Mouse (Mus musculus) left cerebral cortex, adult 2 months (tissue): ENCODE measurements around the gene Ahsa1. TPM values are rescaled to one million over a fixed set of nuclear protein-coding genes. Genes with fewer than 3 reads are reported as not detected.
"Not testable (repeated sequence)": the region's sequence is repeated elsewhere in the genome, so short reads cannot be mapped to it uniquely, and the experiment has no call there.

ENCODE experiments used
- DNase-seq, 2 experiments: peaks; one replicate each; pipeline ENCODE4 v3.0.0; 2021 to 2022; ENCODE audit warnings: low spot score in 2 of 2, mixed read lengths in 1 of 2; ENCODE audit errors: extremely low spot score in 1 of 2
- H3K27ac ChIP-seq: fragments of 200-600 bp; 2 replicates; pipeline ENCODE4 v1.8.1; 2022
- H3K4me3 ChIP-seq: fragments of 200-600 bp; 2 replicates; pipeline ENCODE4 v1.8.1; 2022
- CTCF ChIP-seq: fragments of 200-600 bp; IDR thresholded peaks from 2 replicates; pipeline ENCODE4 v1.8.1; 2022; ENCODE audit warnings: antibody characterized with exemption, mild to moderate bottlenecking, moderate library complexity
- intact Hi-C: fragments of 180-260 bp; cut with DNase I; formaldehyde crosslinking; loops from one replicate; pipeline ENCODE4 v1.15.1; 2025
- total RNA-seq, 2 experiments: library from RNA; stranded (reverse); gene quantifications; 2 replicates each; pipeline ENCODE4 v1.2.3; 2021

Ahsa1 gene
- total RNA-seq, 2 experiments from 2014 or later = 172 to 177 TPM

DNA sequence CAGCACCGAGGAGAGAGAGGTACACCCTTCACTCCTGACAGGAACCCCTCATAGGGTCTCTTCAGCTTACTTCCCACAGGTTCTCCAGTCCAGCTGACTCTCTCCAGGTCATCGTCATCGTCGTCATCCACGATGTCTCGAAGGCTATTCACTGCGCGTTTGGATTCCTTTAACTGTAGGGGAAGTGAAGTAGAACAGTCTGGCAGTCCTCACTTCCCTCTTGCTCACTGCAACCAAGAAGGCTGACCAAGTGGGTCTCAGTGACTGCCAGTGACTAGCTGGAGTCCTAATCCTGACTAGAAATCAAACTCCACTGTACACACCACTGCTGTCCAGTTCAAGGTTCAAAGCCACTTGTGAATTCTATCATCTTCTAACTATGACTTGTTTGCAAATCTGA is 5.7 kb upstream of the Ahsa1 start:
- no peak for TF ChIP-seq CTCF
- no peak overlapping the region for H3K27ac ChIP-seq
- intact Hi-C loops = no loop called here
- DNase-seq = no peak
- H3K4me3 ChIP-seq = no peak overlapping the region

DNA sequence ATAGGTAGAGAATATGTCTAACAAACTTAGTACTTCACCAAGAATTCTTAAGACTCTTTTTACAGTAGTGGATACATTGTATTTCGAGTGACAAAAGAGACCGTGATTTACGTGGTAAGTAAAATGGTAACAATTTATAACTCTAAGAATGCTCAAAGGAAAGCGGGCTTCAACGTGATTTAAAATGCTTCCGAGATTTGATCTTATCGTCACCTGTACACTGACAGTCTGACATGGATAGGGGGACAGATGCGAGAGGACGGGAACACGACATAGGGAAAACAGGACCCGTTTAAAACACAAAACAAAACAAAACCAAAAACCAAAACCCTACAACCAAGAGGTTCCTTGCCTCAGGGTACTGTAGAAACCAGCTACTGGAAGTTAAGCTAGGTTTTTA is 835 bp upstream of the Ahsa1 start:
- H3K27ac ChIP-seq = peak overlapping the region; percentile 98
- TF ChIP-seq CTCF = no peak
- H3K4me3 ChIP-seq = peak overlapping the region; percentile 97
- DNase-seq = no peak
- intact Hi-C loops = no loop called here

DNA sequence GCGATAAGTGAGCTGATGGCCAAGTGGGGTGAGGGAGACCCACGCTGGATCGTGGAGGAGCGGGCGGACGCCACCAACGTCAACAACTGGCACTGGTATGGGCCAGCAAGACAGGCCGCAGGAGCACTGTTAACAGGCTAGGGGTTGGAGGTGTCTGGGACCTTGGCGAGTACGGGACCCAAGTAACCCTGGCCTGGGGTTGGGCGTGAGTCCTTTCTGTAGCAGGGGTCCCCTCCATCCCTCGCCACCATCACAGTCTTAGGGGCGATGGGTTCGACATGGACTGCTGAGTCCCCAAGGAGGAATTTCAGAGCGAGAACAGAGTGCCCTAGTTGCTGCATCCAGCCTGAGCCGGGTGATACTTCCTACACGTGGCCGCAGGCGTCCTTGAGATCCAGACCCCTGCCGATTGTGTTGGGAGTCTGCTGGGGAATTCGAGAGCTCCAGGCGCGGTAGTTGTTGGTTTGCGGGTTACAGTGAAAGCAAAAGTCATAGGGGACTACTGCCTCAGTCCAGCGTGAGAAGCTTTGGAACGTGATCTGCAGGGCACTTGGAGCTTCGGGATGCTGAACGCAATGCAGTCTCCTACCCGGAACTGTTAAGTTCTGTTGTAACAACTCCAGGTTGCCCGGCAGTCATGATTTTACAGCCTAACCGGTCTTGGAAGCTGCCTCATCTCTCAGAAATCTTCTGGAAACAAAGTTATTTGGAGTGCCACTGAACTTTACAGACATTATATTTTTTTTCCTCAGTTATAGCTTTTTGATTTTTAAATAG is 736 bp downstream of the Ahsa1 start:
- TF ChIP-seq CTCF = no peak
- intact Hi-C loops = loop anchor here (1.0 to 2.0 kb wide), 3 partner anchors 68 to 150 kb away; partner anchors contain the start of genes Gstz1 and Pomt2
- DNase-seq = peak in 1 of 2 experiments; percentile 30

DNA sequence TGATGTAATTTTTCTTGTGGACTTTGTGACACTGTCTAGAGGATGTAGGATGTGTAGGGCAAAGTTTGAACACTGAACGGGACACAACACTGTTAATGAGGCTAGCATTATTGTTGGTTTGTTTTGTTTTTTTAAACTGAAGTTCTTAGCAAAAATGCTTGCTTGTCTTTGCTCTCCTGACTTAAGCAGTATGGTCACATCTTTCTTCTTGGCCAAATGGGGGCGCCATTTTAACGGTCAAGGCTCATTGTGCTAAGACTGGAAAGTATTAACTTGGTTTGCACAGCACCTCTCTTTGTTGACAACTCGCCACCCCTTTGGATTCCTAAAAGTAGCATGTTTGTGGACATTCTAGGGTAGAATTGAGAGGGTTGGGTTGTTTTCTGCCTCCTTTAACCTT is 1.4 kb downstream of the Ahsa1 start:
- peak overlapping the region; percentile 97 for H3K4me3 ChIP-seq
- intact Hi-C loops = loop anchor here (1.0 to 2.0 kb wide), 3 partner anchors 68 to 149 kb away; partner anchors contain the start of genes Gstz1 and Pomt2
- no peak overlapping the region for H3K27ac ChIP-seq
- peak; percentile 49 for TF ChIP-seq CTCF
- no peak for DNase-seq

More for the DNA sequence above, 736 bp downstream of the Ahsa1 start:
- Histone ChIP-seq H3K27ac (peak overlapping the region; percentile 98), H3K4me3 (peak overlapping the region; percentile 97)

DNA sequence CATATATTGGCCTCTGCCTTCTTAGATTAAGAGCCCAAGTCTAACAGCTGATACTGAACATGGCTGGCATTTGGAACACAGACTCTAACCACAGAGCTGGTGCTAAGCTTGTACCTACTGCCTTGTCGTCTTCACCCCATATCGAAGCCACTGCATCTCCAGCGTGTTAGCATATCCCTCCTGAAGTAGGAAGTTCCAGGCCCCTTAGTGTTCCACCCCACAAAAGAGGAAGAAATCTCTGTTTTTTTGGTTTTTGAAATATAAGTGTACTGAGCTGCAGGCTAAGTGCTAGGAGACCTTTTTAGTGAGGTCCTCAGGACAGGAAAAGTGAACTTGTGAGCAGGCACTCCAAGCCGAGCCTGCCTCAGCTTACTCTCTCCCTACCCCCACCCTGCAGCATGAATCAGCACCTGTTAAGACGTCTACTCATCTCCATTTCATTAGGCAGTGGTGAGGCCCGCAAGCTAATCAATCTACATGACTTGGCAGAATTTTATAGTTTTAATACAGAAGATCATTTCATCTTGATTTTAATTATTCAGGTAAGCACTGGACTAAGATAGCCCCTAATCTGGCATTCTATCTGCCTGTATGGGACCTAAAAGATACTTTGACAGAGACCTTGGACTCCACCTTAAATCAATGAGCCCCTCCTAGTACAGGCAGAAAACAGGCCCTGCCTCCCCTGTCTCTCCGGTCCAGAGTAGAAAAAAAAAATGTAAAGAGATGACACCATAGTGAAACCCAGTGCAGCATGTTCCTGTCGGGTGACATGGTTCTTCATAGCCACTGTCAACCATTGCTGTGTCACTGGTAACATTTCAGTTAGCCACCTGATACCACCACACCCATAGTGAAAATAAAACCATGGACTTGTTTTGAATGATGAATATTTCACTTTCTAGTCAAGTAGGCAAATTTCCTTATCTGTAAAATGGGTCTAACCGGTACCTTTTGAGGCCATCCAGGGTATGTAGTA is 8.9 kb downstream of the Ahsa1 start:
- H3K27ac ChIP-seq = no peak overlapping the region
- no peak overlapping the region for H3K4me3 ChIP-seq
- intact Hi-C loops = no loop called here
- DNase-seq = no peak
- no peak for TF ChIP-seq CTCF

DNA sequence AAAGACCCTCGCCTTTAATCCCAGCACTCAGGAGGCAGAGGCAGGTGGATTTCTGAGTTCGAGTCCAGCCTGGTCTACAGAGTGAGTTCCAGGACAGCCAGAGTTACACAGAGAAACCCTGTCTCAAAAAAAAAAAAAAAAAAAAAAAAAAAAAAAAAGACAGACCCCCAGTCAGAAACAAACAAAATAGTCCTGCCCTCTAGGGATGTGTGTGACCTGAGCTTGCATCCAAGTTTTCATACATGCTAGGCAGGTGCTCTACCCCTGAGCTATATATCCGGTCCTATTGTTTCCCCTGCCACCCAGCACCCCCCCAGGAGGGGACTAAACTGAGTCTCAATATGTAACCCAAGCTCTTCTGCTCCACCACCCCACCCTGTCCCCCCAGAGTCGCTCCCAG is 11.0 kb downstream of the Ahsa1 start:
- H3K27ac ChIP-seq, DNase-seq, H3K4me3 ChIP-seq, intact Hi-C loops: not testable (repeated sequence)

DNA sequence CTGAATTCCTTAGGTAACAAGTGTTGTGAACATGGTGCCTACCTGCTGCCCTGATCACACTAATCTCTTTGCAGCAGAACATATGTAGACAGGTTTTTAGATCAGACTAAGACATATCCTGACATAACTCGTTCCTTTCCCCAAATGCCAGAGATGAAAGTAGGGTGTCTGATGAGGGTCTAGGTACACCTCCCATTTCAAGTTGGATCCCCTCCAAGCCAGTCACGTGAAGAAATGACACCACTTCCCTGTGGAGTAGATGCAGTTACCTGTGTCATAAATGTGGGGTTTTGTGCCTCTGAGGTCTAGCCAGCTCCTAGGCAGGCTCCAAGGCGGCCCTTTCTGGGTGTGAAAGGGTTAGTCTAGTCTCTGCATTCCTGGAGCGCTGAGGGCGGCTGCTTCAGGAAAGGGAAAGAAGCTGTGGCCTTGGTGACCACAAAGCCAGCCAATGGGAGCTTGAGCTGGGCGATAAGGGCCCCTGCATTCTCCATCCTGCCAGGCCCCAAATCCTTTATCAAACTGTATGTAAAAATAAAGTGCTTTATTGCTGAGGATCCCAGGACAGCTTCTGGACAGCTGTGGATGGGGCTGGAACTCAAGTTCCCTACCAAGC is 11.9 kb downstream of the Ahsa1 start:
- TF ChIP-seq CTCF = no peak
- no peak for DNase-seq
- intact Hi-C loops = no loop called here
- H3K4me3 ChIP-seq = no peak overlapping the region
- no peak overlapping the region for H3K27ac ChIP-seq

DNA sequence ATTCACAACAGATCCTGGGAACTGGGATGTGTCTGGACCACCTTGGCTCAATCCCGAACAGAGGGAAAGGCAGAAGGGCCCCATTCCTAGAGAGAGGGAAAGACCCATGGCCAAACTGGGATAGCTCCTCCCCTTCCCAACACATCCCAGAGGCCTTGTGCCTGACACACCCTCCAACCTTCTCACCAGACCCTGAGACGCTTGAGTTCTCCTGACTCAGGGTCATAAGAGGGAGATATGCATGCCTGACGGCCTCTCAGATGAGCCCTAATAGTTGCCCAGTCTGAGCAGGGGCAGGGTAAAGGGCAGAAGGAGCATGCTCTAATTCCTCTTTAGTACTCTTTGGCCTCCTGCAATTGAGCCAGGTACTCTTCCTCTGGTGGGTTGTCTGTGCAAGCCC is 13.1 kb downstream of the Ahsa1 start:
- TF ChIP-seq CTCF = no peak
- intact Hi-C loops = no loop called here
- no peak overlapping the region for H3K4me3 ChIP-seq

DNA sequence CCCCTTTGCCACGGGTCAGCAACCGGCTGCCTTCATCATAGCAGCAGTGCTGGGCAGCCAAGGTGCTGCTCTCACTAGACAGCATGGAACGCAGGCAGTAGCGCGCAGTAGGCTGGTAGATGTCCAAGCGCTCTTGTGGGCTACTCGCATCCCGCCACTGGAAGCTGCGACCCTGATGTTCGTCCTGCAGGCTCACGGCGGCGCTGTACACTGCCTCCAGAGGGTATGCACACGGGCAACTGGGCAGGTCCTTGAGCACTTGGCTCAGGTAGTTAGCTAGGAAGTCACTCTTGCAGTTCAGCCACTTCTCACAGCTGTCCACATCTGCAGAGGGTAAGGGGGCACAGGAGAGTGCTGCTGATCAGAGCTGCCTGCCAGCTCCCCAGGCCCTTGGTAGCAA is 13.6 kb downstream of the Ahsa1 start:
- TF ChIP-seq CTCF = no peak; the same call in 1 of the 2 replicates
- no peak overlapping the region for H3K4me3 ChIP-seq
- no peak overlapping the region for H3K27ac ChIP-seq
- DNase-seq = no peak
- intact Hi-C loops = no loop called here

More for the DNA sequence above, 13.1 kb downstream of the Ahsa1 start:
- H3K27ac ChIP-seq = no peak overlapping the region
- DNase-seq = no peak

DNA sequence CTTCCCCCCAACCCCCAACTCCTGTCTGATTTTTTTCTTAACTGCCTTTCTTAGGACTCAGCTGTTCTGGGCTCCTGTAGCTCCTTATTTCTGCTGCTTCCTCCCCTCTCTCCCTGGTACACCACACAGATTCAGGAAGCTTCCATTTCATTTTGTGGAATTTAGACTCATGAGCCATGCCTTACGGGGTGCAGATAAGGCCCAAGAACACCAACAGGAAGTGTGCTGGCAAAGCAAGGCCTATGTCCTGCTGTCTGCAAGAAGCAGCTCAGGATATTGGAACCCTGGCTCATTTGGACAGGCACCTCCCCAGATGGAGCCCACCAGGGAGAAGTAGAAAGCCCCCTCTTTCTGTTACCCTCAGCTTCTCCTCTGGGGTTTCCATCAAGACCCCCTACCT is 15.5 kb downstream of the Ahsa1 start:
- TF ChIP-seq CTCF = no peak
- Histone ChIP-seq H3K27ac (no peak overlapping the region), H3K4me3 (no peak overlapping the region)
- DNase-seq = no peak
- intact Hi-C loops = no loop called here

DNA sequence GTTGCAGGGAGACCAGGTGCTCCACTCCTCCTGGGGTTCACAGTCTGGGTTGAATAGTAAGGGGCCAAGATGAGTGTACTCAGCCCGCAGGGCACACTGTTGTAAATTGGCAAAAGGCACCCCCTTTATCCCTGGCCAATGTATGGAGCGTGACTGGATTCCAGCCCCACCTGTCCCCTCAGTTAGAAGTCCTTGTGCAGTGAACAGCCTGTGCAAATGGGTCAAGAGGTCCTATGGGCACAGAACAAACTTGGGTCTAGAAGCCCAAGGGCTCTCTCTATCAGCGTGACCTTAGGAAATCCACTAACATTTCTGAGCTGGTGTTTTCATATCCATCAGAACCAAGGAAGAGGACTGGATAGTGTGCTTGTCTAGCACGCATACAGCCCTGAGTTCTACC is 16.5 kb downstream of the Ahsa1 start:
- no peak for DNase-seq
- Histone ChIP-seq H3K27ac (no peak overlapping the region), H3K4me3 (no peak overlapping the region)
- intact Hi-C loops = no loop called here
- no peak for TF ChIP-seq CTCF

DNA sequence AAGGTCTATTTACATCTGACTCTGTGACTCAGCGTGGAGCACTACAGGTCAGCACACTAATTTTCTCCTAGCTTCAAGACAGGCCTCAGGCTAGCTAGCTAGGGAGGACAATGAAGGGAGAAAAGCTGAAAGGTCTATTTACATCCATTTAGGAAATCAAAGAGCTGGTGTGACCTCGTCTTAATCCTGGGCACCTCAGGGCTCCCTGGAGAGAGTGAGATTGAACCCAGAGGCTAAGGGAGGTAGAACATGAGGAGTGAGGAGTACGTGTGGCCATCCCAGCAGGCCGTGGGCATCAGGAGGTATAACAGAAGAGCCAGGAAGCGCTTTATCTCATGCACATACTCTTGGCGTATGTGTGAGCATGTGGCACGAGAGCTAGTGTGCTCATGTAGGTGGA is 17.4 kb downstream of the Ahsa1 start:
- intact Hi-C loops = no loop called here
- Histone ChIP-seq H3K4me3 (no peak overlapping the region), H3K27ac (no peak overlapping the region)
- no peak for TF ChIP-seq CTCF
- DNase-seq = no peak
